Mouse (Mus musculus) erythroblast, embryonic 14.5 days (primary cell): ENCODE results near the gene Ddi2.

Experiments used
- GATA1 ChIP-seq: IDR thresholded peaks from 2 replicates; pipeline ENCODE4 v1.6.1; 2012; ENCODE audit warnings: low read length, inconsistent platforms, mixed read lengths
- TAL1 ChIP-seq: IDR thresholded peaks from 3 replicates; pipeline ENCODE4 v1.6.1; 2012; ENCODE audit warnings: low read length, inconsistent platforms, mixed read lengths

- TF ChIP-seq GATA1 (no peak), TAL1 (no peak)
Measured at GRCm38 (mm10) chr4:141659739-141660138, 63.5 kb downstream of the Ddi2 start.
